Mouse (Mus musculus) liver, embryonic 15.5 days (tissue): ENCODE data around the gene Gm4871. TPM values are rescaled to one million over a fixed set of nuclear protein-coding genes. Genes with fewer than 3 reads are reported as not detected.

Experiments used
- ATAC-seq: fragments of 200-750 bp; cut with Nextera tagmentation; 2 replicates; pipeline ENCODE4 v1.8.0; 2017; ENCODE audit warnings: moderate number of reproducible peaks, mild to moderate bottlenecking, moderate library complexity; ENCODE audit not compliant: insufficient read depth
- H3K27ac ChIP-seq: fragments of 300-500 bp; sonication (generic); replicated peaks from 2 replicates; pipeline ENCODE4 v1.5.1; 2015; ENCODE audit warnings: mild to moderate bottlenecking, inconsistent platforms
- H3K27me3 ChIP-seq: fragments of 300-500 bp; sonication (generic); 2 replicates; pipeline ENCODE4 v1.6.1; 2015; ENCODE audit warnings: mild to moderate bottlenecking, inconsistent platforms
- H3K36me3 ChIP-seq: fragments of 300-500 bp; sonication (generic); replicated peaks from 2 replicates; pipeline ENCODE4 v1.6.1; 2015; ENCODE audit warnings: moderate library complexity, mild to moderate bottlenecking, inconsistent platforms
- H3K4me1 ChIP-seq: fragments of 300-500 bp; sonication (generic); replicated peaks from 2 replicates; pipeline ENCODE4 v1.6.1; 2015; ENCODE audit warnings: inconsistent platforms
- H3K4me2 ChIP-seq: fragments of 300-500 bp; sonication (generic); 2 replicates; pipeline ENCODE4 v1.6.1; 2015; ENCODE audit warnings: moderate library complexity, mild to moderate bottlenecking, inconsistent platforms
- H3K4me3 ChIP-seq: fragments of 300-500 bp; sonication (generic); replicated peaks from 2 replicates; pipeline ENCODE4 v1.5.1; 2015; ENCODE audit warnings: mild to moderate bottlenecking, inconsistent platforms
- H3K9ac ChIP-seq: fragments of 300-500 bp; sonication (generic); 2 replicates; pipeline ENCODE4 v1.6.1; 2015; ENCODE audit warnings: moderate library complexity, mild to moderate bottlenecking, inconsistent platforms
- H3K9me3 ChIP-seq: fragments of 300-500 bp; sonication (generic); replicated peaks from 2 replicates; pipeline ENCODE4 v1.6.1; 2016; ENCODE audit warnings: inconsistent platforms
- WGBS: fragments of 180-500 bp; shearing (Covaris S2); methylation state at CpG from one replicate; pipeline ENCODE4 v1.1.7; 2015; ENCODE audit warnings: mixed read lengths; ENCODE audit not compliant: insufficient replicate concordance; 5-methylcytosine and 5-hydroxymethylcytosine counted together
- polyA plus RNA-seq: library from polyadenylated mRNA; unstranded; fragments of >200 nt; fragmentation: Nextera tagmentation; extraction: Ambion mirVana; gene quantifications from 2 replicates; pipeline ENCODE4 v1.2.1, GENCODE M21; 2015

Gm4871 gene
- polyA plus RNA-seq, 1 experiment from 2014 or later, result not detected

- no peaks in the 10 kb centered on the region for H3K4me1 ChIP-seq
- WGBS, result 66% methylated on average over 5 of the region's 5 CpGs
- H3K27me3 ChIP-seq, result no peaks in the 10 kb centered on the region
These were observed 42.1 kb downstream of the Gm4871 start for GRCm38 (mm10) chr5:144990481-144990880.

GRCm38 (mm10) chr5:144990051-144990450, 42.5 kb downstream of the Gm4871 start:
- no peak for ATAC-seq
- Histone ChIP-seq H3K4me1 (no peaks in the 10 kb centered on the region), H3K27ac (no peak overlapping the region), H3K4me3 (no peak overlapping the region), H3K9ac (no peak overlapping the region), H3K27me3 (no peaks in the 10 kb centered on the region), H3K9me3 (no peaks in the 10 kb centered on the region), H3K36me3 (no peaks in the 10 kb centered on the region), H3K4me2 (no peak overlapping the region)
- WGBS, result 59% methylated on average over 2 of the region's 2 CpGs

More at GRCm38 (mm10) chr5:144990481-144990880, 42.1 kb downstream of the Gm4871 start:
- H3K9me3 ChIP-seq, result no peaks in the 10 kb centered on the region
- H3K27ac ChIP-seq, result no peak overlapping the region
- no peaks in the 10 kb centered on the region for H3K36me3 ChIP-seq
- no peak for ATAC-seq
- no peak overlapping the region for H3K4me3 ChIP-seq
- no peak overlapping the region for H3K4me2 ChIP-seq
- no peak overlapping the region for H3K9ac ChIP-seq

- Histone ChIP-seq H3K27me3 (no peaks in the 10 kb centered on the region), H3K9me3 (no peaks in the 10 kb centered on the region), H3K27ac (no peak overlapping the region), H3K9ac (no peak overlapping the region), H3K4me2 (no peak overlapping the region), H3K4me3 (no peak overlapping the region), H3K36me3 (no peaks in the 10 kb centered on the region), H3K4me1 (no peaks in the 10 kb centered on the region)
- WGBS, result 77% methylated on average over 4 of the region's 4 CpGs
- ATAC-seq, result no peak
These were observed 43.5 kb downstream of the Gm4871 start for GRCm38 (mm10) chr5:144989061-144989405.

GRCm38 (mm10) chr5:144988340-144989060, 44.1 kb downstream of the Gm4871 start:
- 34% methylated on average over 9 of the region's 9 CpGs for WGBS
- Histone ChIP-seq H3K4me1 (no peaks in the 10 kb centered on the region), H3K9me3 (no peaks in the 10 kb centered on the region), H3K4me2 (no peak overlapping the region), H3K36me3 (no peaks in the 10 kb centered on the region), H3K4me3 (no peak overlapping the region), H3K27me3 (no peaks in the 10 kb centered on the region), H3K9ac (no peak overlapping the region), H3K27ac (no peak overlapping the region)
- no peak for ATAC-seq

GRCm38 (mm10) chr5:144987561-144987960, 45.0 kb downstream of the Gm4871 start:
- ATAC-seq, result no peak
- WGBS, result 74% methylated on average over 13 of the region's 13 CpGs
- Histone ChIP-seq H3K36me3 (no peaks in the 10 kb centered on the region), H3K4me3 (no peak overlapping the region), H3K4me2 (no peak overlapping the region), H3K9me3 (no peaks in the 10 kb centered on the region), H3K27me3 (no peaks in the 10 kb centered on the region), H3K9ac (no peak overlapping the region), H3K27ac (no peak overlapping the region), H3K4me1 (no peaks in the 10 kb centered on the region)

- H3K36me3 ChIP-seq, result no peaks in the 10 kb centered on the region
- no peak overlapping the region for H3K9ac ChIP-seq
- whole genome bisulfite sequencing, result 78% methylated on average over 5 of the region's 5 CpGs
- no peaks in the 10 kb centered on the region for H3K9me3 ChIP-seq
- no peak for ATAC-seq
- H3K4me1 ChIP-seq, result no peaks in the 10 kb centered on the region
- H3K4me3 ChIP-seq, result no peak overlapping the region
- no peak overlapping the region for H3K27ac ChIP-seq
- H3K4me2 ChIP-seq, result no peak overlapping the region
- H3K27me3 ChIP-seq, result no peaks in the 10 kb centered on the region
These were observed 47.7 kb downstream of the Gm4871 start for GRCm38 (mm10) chr5:144984839-144985238.

- no peaks in the 10 kb centered on the region for H3K4me1 ChIP-seq
- H3K27me3 ChIP-seq, result no peaks in the 10 kb centered on the region
- H3K27ac ChIP-seq, result no peak overlapping the region
- H3K36me3 ChIP-seq, result no peaks in the 10 kb centered on the region
- H3K9ac ChIP-seq, result no peak overlapping the region
- 68% methylated on average over 3 of the region's 3 CpGs for WGBS
- H3K9me3 ChIP-seq, result no peaks in the 10 kb centered on the region
- no peak overlapping the region for H3K4me2 ChIP-seq
- no peak for ATAC-seq
- H3K4me3 ChIP-seq, result no peak overlapping the region
These were observed 49.3 kb downstream of the Gm4871 start for GRCm38 (mm10) chr5:144983227-144983626.

Other genes with a start within 250 kb of the Gm4871 start
- 2.0 and 2.3 TPM in 2 replicates for gene Smurf1, start 66.9 kb downstream of the Gm4871 start, polyA plus RNA-seq
- gene 1700018F24Rik, start 10.2 kb upstream of the Gm4871 start, polyA plus RNA-seq, result not detected in 2 replicates
- 54.2 and 55.3 TPM in 2 replicates for gene Arpc1a, start 51.1 kb upstream of the Gm4871 start, polyA plus RNA-seq
- gene Kpna7, start 51.3 kb upstream of the Gm4871 start, polyA plus RNA-seq, result 0.10 TPM in 1 of 2 replicates, not detected in the other
- 185 and 195 TPM in 2 replicates for gene Arpc1b, start 81.5 kb upstream of the Gm4871 start, polyA plus RNA-seq
- gene Pdap1, start 107.5 kb upstream of the Gm4871 start, polyA plus RNA-seq, result 28.8 and 36.5 TPM in 2 replicates
- gene Bud31, start 107.6 kb upstream of the Gm4871 start, polyA plus RNA-seq, result 121 and 128 TPM in 2 replicates
- 7.7 and 8.8 TPM in 2 replicates for gene Ptcd1, start 134.4 kb upstream of the Gm4871 start, polyA plus RNA-seq
- 24.4 and 25.1 TPM in 2 replicates for gene Cpsf4, start 134.5 kb upstream of the Gm4871 start, polyA plus RNA-seq
- 406 and 457 TPM in 2 replicates for gene Atp5j2, start 159.3 kb upstream of the Gm4871 start, polyA plus RNA-seq
- 8.7 and 8.8 TPM in 2 replicates for gene Zkscan14, start 169.1 kb upstream of the Gm4871 start, polyA plus RNA-seq
- 3.6 and 3.7 TPM in 2 replicates for gene Zkscan5, start 171.8 kb upstream of the Gm4871 start, polyA plus RNA-seq
- 17.8 and 18.0 TPM in 2 replicates for gene Zfp655, start 199.0 kb upstream of the Gm4871 start, polyA plus RNA-seq
- 0.13 and 0.14 TPM in 2 replicates for gene Zscan25, start 247.7 kb upstream of the Gm4871 start, polyA plus RNA-seq